Mouse (Mus musculus): ENCODE measurements around the gene A930009A15Rik.

The A930009A15Rik gene

DNA sequence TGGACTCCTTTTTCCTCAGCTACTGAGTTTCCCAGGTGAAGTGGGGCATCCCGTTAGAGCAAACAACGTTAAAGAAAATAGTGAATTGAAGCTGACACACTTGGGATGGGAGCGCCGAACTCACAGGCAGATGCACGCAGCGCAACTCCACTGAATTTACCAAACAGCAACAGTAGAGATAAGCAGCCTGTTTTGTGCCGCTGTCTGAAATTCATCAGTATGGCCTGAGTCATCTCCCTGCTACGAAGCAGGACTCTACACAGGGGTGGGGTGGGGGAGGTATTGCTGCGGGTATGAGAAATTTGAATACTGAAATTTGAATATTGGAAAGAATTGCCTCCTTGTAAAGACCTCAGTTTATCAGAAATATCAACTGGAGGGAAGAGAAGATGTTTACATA lies 12.2 kb downstream of the A930009A15Rik start:
- no peak for DNase-seq (ENCODE audit: low spot score)

DNA sequence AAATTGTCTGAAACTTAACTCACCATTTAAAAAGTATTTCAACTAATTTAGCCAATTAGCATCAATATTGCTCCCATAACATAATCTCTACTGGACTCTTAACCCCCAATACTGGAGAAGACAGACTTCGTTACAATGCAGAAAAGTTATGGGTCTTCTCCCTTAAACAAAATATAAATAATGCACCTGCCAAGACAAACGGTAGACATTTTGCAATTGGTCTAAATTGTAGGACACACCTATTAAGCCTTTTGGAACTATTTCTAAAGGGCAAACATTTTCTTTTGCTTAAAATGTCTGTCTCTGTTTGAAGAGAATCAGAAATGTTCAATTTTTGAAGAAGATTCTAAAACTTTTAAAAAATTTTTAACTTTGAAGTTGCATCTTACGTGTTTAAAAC lies 13.3 kb downstream of the A930009A15Rik start:
- DNase-seq (ENCODE audit: low spot score), result no peak

DNA sequence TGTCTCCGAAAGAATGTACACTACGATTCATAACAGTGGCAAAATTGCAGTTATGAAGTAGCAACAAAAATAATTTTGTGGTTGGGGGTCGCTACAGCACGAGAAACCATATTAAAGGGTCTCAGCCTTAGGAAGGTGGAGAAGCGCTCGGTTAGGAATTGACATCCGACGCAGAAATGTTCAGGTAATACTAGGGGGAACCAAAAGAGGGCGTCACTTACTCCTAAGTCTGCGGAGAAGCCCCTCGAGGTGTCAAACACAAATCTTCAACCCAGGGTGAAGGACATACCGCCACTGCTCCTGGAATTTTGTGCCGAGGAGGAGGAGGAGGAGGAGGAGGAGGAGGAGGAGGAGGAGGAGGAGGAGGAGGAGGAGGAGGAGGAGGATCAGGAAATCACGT lies 14.9 kb downstream of the A930009A15Rik start:
- DNase-seq (ENCODE audit: low spot score), result peak; percentile 58

GRCm38 (mm10) chr10:115585491-115586245 lies 15.9 kb downstream of the A930009A15Rik start:
- peak; percentile 46 for DNase-seq (ENCODE audit: low spot score)

GRCm38 (mm10) chr10:115586246-115587231 lies 16.8 kb downstream of the A930009A15Rik start:
- peak; percentile 65 for DNase-seq (ENCODE audit: low spot score)

DNA sequence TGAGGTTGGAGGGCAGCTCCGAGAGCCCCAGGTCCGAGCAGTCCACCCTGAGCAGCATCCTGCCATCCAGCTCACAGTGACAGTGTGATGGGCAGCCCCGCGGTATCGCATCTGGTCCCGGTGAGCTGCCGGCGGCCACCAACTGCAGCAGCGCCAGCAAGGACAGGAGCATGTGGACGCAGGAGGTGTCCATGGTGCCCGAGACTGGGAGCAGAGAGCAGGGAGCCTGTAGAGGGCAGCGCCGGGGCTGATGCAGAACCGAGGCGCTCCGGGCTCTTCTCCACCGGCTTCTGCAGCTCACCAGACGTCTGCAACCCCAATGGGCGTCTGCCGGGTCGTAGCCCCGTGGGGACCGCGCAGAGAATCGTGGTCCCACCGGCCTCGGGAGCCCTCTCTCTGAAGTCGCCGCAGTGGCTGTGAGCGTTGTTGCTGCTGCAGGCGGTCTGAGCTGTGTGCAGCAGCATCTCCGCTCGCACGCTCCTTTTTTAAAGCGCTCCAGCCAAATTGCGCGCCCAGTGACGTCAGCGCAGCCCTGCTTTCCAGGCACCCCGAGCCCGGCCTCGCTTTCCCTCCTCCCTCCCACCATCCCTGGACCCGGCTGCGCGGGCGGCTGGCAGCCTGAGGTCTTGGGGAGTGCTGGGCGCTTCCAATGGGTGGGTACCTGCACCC lies 17.6 kb downstream of the A930009A15Rik start, which contains the start of gene Lgr5:
Lgr5 (minus strand) TSS at position 480 of the 669 bp plus-strand sequence.
- DNase-seq (ENCODE audit: low spot score), result peak; percentile 80

GRCm38 (mm10) chr10:115587979-115588378 lies 18.2 kb downstream of the A930009A15Rik start:
- DNase-seq (ENCODE audit: low spot score), result peak; percentile 14

GRCm38 (mm10) chr10:115593221-115593620 lies 23.4 kb downstream of the A930009A15Rik start:
- peak; percentile 36 for DNase-seq (ENCODE audit: low spot score)

GRCm38 (mm10) chr10:115593651-115594050 lies 23.9 kb downstream of the A930009A15Rik start:
- no peak for DNase-seq (ENCODE audit: low spot score)

DNA sequence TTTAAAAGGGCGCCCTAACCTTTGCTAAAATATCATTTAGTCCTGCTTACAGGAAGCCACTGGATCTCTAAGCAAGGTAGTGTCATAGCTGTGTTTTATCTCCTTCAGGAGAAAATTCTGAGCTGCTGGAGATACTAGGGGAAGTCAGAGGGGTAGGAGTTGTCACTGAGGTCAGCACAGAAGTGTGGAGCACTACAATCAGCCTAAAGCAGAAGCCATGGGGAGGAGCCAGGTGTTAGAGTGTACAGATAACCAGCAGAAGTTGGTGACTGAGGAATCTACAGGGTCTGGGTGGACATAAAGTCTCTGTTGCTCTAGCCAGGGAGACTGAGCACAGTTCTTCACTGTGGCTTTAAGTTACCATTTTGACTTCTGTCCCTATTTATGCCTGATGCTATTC lies 26.0 kb downstream of the A930009A15Rik start:
- no peak for DNase-seq (ENCODE audit: low spot score)

DNA sequence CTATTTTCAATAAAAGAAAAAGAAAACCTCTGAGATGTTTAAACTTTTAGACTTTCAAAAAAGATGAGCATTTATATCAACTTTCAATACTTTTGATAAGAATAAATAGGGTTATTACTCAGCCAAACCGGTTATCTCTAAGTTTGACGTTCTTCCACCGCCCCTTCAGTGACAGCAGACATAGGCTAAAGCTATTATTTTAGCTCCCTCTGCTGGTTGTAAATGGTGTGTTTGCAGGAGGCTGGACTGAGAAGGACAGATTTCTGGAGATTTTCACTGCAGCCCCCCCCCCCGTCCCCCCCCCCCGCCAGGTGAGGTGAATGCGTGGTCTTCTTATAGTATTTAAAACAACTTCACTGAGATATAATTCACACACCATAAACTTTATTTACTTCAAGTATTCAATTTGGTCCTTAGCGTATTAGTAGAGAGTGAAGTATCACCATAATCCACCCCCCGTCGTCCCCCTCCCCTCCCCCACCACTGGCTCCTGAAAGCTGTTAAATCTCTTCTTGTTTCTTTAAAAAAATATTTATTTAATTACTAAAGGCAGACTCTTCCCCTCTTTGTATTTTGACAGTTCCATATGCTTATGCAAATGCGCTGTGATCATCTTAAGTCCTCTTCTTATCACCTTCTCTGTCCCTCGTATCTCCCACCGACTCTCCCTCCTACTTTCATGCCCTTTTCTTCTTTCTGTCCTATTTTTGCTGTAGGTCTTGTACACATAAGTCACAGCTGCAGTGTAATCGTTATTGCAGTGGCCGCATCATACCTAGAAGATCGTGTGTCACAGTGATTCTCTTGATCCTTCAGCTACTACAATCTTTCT lies 47.9 kb downstream of the A930009A15Rik start:
- DNase-seq (ENCODE audit: low spot score), result peak; percentile 83

DNA sequence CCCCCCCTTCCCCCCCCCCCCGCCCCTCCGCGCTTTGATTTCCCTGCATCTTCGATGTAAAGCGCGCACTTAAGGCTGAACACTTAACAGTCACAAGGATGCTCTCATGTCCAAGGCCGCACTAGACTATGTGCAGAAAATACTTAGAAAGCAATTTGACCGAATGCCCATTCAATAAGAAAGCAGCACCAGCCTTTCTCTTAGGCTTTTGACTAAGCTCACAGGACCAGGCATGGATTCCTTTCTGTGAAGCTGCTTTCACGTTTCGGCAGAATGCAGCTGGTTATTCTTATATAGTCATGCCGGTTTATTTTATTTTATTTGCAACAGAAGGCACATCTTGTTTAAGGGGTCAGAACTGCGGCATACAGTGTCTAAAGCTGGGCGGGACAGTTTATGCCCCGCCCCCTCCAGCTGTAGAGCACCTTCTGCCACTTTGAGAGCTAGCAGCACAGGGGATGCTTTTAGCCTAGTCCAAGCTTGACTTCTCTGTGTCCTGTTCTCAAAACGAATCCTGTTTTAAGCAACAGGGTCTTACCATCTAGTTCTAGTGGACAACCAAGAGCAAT lies 48.6 kb downstream of the A930009A15Rik start:
- peak; percentile 60 for DNase-seq (ENCODE audit: low spot score)

DNA sequence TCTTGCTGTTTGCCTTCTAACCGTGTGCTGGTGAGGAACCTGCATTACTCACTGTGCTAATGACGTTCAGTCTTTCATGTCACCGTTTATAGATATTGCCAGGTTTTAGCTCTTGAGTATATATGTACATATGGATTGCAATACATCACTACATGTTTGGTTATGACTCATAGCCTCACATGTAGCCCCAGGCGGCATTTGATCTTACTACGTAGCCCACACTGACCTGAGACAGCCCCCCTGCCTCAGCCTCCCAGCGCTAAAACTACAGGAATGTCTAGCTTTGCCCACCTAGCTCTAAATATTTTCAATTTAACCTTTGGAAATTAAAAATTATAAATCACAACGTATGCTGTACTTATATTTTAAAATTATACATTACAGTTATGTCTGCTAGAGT lies 53.7 kb downstream of the A930009A15Rik start:
- no peak for DNase-seq (ENCODE audit: low spot score)

DNA sequence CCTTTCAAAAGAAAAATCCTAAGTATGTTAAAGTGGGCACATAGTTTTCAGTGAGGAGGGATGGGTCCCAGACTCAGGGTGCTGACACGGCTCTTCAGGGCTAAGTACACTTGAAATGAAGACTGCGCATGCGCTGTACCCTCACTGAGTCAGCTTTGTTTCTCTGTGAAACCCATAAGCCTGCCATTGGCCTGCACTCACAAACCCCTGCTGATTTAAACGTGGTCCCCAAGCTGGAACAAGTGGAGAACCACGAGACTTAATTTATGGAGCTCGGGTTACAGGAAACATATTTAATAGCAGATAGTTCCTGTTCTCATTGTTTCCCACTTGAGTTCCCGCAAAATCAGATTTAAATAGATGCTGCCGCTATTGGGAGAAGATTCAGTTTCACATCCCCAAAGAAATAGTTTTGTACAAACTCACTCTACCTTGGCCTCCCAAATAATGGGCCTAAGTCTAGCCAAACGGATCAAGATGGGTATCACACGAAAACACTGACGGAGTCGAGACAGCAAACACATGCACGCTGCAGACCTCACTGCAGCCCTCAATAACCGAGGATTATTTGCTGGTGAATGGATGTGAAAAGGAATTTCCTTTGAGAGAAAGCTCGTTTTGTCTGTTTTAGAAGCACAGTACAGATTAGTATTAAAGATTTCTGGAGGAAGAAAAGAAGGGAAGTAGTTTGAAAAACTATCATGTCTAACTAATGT lies 54.3 kb downstream of the A930009A15Rik start:
- DNase-seq (ENCODE audit: low spot score), result peak; percentile 23

- DNase-seq (ENCODE audit: low spot score), result no peak
These were observed 55.2 kb downstream of the A930009A15Rik start for GRCm38 (mm10) chr10:115624957-115625356.

- DNase-seq (ENCODE audit: low spot score), result no peak
These were observed 56.9 kb downstream of the A930009A15Rik start for GRCm38 (mm10) chr10:115626678-115627077.
